Mouse (Mus musculus) adrenal gland, postnatal 25 days (tissue): ENCODE measurements around the gene Tcf3. TPM values are rescaled to one million over a fixed set of nuclear protein-coding genes. Genes with fewer than 3 reads are reported as not detected.

ENCODE experiments used
- DNase-seq: peaks from one replicate; pipeline ENCODE4 v3.0.0; 2021; ENCODE audit warnings: mixed read lengths
- total RNA-seq: library from RNA; stranded (reverse); gene quantifications from 2 replicates; pipeline ENCODE4 v1.2.3, GENCODE M21; 2021

The Tcf3 gene
- total RNA-seq, 1 experiment from 2014 or later, result 84.1 TPM

DNA sequence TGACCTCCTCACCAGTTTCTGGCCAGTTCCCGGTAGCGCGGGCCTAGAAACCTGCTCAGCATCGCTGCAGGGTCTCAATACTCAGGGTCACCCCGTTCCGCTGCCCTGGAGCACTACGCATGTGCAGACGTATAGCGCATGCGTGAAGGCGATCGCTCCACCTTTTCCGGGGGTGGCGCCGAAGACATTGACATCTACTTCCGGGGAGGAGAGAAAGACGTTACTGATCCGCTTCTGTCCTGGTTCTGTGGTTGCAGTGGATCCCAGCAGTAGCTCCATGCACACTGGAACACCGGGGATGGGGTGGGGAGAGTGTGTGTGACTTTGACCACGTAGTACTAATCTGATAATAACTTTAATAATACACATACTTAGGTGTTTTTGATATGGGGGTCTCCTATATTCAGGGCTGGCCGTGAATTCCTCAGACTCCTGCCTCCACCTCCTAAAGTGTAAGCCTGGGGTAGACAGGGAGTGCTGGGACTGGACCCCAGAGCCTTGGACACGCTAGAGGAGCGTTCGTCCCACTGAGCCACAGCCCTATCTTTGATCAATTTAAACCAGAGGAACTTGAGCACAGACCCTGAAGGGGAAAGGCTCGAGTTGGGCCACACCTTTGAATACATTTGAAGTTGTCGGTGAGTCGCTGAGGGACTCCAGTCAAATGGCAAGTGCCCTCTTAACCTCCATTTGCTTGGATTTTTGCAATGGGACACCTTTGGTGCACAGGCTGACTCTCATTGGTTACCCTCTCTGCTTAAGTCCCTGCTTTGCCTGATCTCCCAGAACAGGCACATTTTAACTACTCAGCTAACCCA, 26.6 kb downstream of the Tcf3 start, which contains the start of gene Uqcr11:
Gene Uqcr11, minus strand, starts transcription at position 147 of the 818 bp plus-strand sequence.
- DNase-seq, result peak; percentile 91

- DNase-seq, result no peak
These were observed 27.8 kb downstream of the Tcf3 start for GRCm38 (mm10) chr10:80405481-80406173.

DNA sequence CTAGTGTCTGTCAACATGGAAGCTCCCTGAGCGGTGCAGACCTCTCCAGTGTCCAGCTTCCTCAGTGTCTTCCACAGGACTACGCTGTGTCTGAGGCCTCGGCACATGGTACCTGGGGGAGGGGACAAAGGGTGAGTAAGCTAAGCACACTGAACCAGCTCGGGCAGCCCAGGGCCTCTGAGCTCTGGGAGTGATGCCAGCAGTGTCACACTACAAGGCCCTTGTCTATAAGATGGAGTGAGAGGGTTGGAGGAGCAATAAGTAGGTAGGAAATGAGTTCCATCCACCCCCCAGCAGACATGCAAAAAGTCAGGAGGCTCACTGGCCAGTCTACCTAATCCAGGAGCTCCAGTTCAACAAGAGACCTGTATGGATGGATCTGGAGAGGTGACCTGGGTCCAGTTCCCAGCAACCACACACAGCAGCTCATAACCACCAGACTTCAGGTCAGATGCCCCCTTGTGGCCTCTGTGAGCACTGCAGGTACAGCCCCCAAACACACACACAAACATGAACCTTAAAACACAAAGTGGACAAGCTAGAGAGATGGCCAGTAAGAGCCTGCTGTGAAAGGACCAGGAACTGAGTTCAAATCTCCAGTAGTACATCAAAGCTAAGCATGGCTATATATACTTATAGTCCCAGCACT, 30.3 kb downstream of the Tcf3 start:
- peak; percentile 74 for DNase-seq

DNA sequence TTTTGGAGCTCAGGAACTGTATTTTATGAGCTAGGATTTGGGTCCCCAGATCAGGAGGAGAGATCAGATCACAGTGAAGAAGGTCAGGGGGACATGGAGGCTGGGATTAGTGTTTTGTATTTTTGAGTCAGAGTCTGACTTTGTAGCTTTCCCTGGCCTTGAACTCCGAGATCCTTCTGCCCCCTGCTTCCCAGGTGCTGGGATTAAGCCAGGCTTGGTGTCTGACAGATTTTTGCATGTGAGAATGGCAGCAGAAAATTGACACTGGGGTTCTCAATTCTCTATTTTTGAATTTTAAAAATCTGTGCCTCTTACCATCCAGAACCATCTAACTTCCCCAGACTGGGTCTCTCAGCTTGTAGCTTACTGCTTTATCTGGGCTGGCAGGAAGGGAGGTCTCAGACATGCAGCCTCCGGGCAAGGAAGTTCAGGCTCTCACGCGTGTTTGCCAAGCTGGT, 32.7 kb downstream of the Tcf3 start:
- no peak for DNase-seq

DNA sequence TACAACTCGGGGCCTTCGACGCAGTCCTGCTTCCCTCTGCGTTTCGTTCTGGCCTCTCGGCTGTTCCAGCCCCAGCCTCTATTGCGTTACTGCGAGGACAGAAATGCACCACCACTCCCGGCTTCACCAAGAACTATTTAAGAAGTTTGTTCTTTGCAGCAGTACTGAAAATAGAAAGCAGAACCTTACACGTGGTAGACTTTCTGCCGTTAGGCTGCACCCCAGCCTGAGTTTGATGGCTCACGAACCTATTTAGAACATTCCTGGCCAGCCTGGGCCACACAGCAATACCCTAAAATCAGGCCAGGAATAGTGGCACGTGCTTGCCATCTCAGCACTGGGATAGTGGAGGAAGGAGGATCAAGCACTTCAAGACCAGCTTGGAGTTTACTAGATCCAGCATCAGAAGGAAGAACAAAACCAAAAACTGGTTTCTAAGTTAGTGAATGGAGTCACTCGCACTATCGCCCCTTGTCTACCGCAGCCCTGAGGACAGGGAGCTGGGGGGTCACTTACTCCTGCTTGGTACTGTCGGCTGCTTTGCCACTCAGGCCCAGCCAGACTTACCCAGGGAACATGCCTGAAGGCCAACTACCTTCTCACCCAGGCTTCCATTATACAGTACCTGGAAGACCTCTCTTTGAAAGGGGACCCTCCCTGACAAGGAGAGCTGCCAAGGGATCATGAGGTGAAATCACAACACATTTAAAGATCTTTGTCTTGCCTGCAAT, 33.3 kb downstream of the Tcf3 start:
- no peak for DNase-seq

GRCm38 (mm10) chr10:80399191-80399972, 34.1 kb downstream of the Tcf3 start, which contains the start of gene Mbd3:
Gene Mbd3, minus strand, starts transcription at chr10:80399550.
- peak; percentile 100 for DNase-seq

DNA sequence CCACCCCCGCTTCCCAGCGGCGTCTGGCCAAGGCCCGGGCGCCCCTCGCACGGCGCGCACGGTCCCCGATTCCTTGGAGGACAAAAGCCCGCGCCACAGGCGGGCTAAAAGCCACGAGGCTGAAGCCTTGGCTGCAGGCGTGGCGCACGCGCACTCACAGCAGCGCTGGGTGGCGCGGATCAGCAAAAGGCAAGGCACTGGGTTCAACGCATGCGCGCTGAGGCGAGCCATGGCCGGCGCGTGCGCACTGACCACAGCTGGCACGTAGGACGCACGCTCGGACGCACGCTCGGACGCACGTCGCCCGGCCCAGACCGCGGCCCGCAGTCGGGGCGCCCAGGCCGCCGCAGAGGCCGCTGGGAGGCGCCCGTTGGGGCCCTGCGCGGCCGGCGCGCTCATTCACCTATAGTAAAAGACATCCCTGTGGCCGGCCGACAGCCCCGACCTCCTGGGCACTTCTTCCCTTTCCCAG, 34.7 kb downstream of the Tcf3 start:
- DNase-seq, result peak; percentile 98

GRCm38 (mm10) chr10:80398174-80398535, 35.3 kb downstream of the Tcf3 start:
- DNase-seq, result no peak

- no peak for DNase-seq
These were observed 35.8 kb downstream of the Tcf3 start for GRCm38 (mm10) chr10:80397524-80398173.

- DNase-seq, result no peak
These were observed 36.5 kb downstream of the Tcf3 start for GRCm38 (mm10) chr10:80396822-80397523.

- DNase-seq, result no peak
These were observed 38.3 kb downstream of the Tcf3 start for GRCm38 (mm10) chr10:80395025-80395627.

DNA sequence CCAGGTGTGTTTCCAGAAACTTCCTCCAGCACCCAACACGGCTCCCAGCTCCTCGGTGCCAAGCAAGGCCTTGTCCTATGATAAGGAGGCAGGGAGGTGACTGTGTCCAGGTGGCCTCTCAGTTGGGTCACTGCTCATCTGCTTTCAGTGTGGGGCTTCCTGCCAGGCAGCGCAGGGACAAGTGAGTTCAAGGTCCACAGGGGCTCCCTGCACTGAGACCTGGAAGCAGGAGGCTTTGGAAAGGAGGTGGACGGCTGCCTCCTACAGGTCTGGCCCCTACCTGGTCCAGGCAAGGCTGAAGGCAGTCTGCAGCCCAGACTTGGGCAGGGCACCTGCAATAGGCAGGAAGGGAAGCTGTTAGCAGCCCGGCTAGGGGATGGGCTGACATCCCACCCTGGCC, 40.8 kb downstream of the Tcf3 start:
- DNase-seq, result no peak

DNA sequence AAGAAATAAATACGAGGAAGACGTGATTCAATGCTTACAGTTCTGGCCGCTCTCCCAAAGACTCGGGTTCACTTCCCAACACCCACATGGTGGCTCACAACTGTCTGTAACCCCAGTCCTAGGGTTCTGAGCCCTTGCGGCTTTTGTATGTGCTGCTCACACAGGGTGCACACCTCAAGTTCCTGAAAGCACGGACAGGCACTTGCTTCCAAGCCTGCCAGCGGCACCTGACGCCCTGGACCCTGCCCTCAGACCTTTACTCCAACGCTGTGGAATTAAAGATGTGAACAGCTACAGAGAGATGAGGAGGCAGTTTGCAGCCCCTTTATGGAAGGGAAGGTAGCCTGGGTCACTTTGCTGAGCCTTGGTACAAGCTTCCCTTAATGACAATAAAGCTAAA, 42.8 kb downstream of the Tcf3 start:
- no peak for DNase-seq

DNA sequence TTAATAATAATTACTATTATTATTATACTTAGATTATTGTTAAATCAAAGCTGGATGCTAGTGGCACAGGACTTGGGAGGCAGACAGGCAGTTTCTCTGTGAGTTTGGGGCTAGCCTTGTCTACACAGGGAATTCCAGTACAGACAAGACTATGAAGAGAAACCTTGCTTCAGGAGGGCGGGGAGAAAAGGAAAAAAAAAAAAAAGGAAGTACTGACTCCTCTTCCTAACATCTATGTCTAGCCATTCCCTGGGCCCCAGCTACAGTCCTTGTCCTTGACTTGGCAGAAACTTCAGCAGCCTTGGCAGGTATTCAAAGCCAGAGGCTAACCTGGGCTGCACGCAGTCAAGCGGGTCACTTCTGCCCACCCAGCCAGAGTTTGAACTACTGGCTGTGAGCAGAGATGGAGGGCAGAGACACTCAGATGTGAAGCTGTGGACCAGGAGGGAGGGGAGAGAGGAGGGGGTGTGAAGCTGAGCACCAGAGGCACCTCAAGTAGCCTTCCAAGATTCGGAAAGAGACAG, 44.2 kb downstream of the Tcf3 start:
- no peak for DNase-seq

DNA sequence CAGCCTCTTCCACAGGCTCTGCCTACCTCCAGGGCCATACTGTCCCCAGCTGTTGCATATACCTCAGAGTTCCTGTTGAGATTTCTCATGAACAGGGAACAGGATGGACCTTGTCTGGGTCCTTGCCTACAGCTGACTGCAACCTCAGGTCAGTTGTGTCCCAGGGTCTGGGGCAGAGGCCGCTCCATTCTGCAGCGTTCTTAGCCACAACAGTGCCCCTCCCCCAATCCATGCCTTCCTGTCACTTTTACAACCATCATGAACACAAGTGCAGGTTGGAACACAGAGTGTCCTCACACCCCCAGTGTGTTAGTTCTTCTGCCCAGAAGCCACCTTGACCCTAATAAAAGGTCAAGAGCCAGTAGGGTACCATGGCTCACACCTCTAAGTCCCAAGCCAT, 44.7 kb downstream of the Tcf3 start:
- DNase-seq, result no peak

GRCm38 (mm10) chr10:80387522-80387959, 45.9 kb downstream of the Tcf3 start, which contains the start of gene Mex3d:
Gene Mex3d, minus strand, starts transcription at chr10:80387659.
- peak; percentile 96 for DNase-seq

- DNase-seq, result peak; percentile 36
These were observed 46.5 kb downstream of the Tcf3 start for GRCm38 (mm10) chr10:80386735-80387471.
